Mouse (Mus musculus): ENCODE results near the gene Tas1r1.

Tas1r1 gene

DNA sequence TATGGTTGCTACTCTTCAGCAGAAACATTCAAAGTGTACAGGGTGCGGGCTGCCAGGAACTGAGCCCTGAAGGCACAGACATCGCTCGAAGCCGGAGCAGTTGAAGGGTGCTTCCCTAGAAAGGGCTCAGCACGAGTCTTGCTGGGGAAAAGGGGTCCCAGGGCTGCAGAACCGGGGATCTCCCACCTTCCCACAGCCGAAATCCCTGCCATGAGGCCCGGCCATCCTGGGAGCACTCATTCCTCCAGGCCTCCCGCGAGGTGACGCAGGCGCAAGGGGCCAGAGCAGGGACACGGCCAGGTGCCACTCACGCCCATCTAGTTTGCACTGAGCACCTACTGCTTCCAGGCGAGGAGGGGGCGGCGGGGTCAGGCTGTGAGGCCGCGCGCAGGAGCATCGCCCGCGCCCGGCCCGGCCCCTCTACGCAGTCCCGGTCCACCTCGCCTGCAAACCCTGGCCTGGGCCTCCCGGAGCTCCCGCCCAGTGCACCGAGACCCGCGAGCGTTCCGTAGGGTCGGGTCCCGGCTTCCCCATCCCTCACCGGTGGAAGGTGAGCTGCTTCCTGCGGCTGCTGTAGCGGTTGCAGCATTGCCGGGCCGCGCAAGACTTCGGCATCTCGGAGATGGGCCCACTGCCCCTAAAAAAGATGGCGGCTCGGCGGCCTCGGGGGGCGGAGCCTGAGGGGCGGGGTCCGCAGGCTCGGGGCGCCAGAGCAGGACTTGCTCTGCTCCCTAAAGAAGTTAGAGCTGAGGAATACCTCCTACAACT is 49.8 kb downstream of the Tas1r1 start, which contains the start of gene Thap3:
Gene Thap3, minus strand, starts transcription at position 656 of the 768 bp plus-strand sequence.
- peak; percentile 77 for DNase-seq (ENCODE audit: low spot score)

- DNase-seq (ENCODE audit: low spot score) = peak; percentile 19
These were observed 50.4 kb downstream of the Tas1r1 start for GRCm38 (mm10) chr4:151988014-151988341.

GRCm38 (mm10) chr4:151986650-151987049 is 51.7 kb downstream of the Tas1r1 start:
- no peak for DNase-seq (ENCODE audit: low spot score)

GRCm38 (mm10) chr4:151985886-151986285 is 52.5 kb downstream of the Tas1r1 start:
- DNase-seq (ENCODE audit: low spot score) = no peak

GRCm38 (mm10) chr4:151983560-151983959 is 54.8 kb downstream of the Tas1r1 start:
- peak; percentile 43 for DNase-seq (ENCODE audit: low spot score)

DNA sequence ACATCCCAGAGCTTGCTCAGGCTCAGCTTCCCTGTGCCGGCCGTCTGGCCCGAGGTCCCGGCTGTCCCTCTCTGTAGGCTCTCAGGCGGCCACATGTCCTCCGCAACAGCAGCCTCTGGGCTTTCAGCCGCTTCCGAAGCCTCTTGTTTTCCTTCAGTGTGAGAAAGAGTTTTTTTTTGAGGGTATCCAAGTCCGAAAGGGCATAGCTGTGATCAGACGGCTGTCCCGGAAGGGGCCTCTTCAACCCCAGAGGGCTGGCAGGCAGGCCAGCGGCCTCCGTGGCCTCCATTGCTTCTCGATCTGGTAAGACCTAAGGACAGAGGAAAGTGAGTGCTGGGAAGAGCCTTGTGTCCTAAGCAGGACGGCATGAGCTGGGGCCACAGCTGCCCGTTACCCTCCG is 55.3 kb downstream of the Tas1r1 start:
- DNase-seq (ENCODE audit: low spot score) = no peak

GRCm38 (mm10) chr4:151981363-151981762 is 57.0 kb downstream of the Tas1r1 start:
- peak; percentile 88 for DNase-seq (ENCODE audit: low spot score)

GRCm38 (mm10) chr4:151980699-151981098 is 57.7 kb downstream of the Tas1r1 start:
- DNase-seq (ENCODE audit: low spot score) = no peak

Data from embryo, embryonic 10 days (tissue).